Mouse (Mus musculus) kidney, adult 2 months (tissue): ENCODE measurements around the gene Zglp1. TPM values are rescaled to one million over a fixed set of nuclear protein-coding genes. Genes with fewer than 3 reads are reported as not detected.
A peak's percentile ranks its signal among the peaks of the same experiment; 100 is the strongest.

Source experiments
- DNase-seq: peaks from one replicate; pipeline ENCODE4 v3.0.0; 2021
- H3K27ac ChIP-seq: fragments of 200-500 bp; 2 replicates; pipeline ENCODE4 v1.5.1; 2012; ENCODE audit warnings: low read depth, low read length, control low read depth, inconsistent platforms; ENCODE audit not compliant: insufficient read depth
- H3K27me3 ChIP-seq: fragments of 200-500 bp; replicated peaks from 2 replicates; pipeline ENCODE4 v1.6.1; 2012; ENCODE audit warnings: mild to moderate bottlenecking, moderate library complexity, low read length, inconsistent platforms; ENCODE audit not compliant: control insufficient read depth, insufficient read depth
- H3K36me3 ChIP-seq: fragments of 200-500 bp; 2 replicates; pipeline ENCODE4 v1.6.1; 2012; ENCODE audit warnings: mild to moderate bottlenecking, moderate library complexity, low read length, inconsistent platforms; ENCODE audit not compliant: control insufficient read depth, insufficient read depth
- H3K4me1 ChIP-seq: fragments of 200-500 bp; 2 replicates; pipeline ENCODE4 v1.6.1; 2011; ENCODE audit warnings: low read length; ENCODE audit not compliant: control insufficient read depth, insufficient read depth
- H3K4me3 ChIP-seq: fragments of 200-500 bp; 2 replicates; pipeline ENCODE4 v1.5.1; 2011; ENCODE audit warnings: mild to moderate bottlenecking, low read depth, low read length, control low read depth; ENCODE audit not compliant: insufficient read depth
- CTCF ChIP-seq: fragments of 200-500 bp; conservative IDR thresholded peaks from 2 replicates; pipeline ENCODE4 v1.5.1; 2011; ENCODE audit warnings: low read depth, mild to moderate bottlenecking, control low read depth, low read length, moderate library complexity, mixed read lengths; ENCODE audit not compliant: insufficient read depth, insufficient read length
- POLR2A ChIP-seq: fragments of 200-500 bp; IDR thresholded peaks from one replicate; pipeline ENCODE4 v1.6.1; 2011; ENCODE audit warnings: low read depth, low read length, control low read depth
- WGBS: fragments of 180-500 bp; shearing (Covaris S2); methylation state at CpG from one replicate; pipeline ENCODE4 v1.1.7; 2018; 5-methylcytosine and 5-hydroxymethylcytosine counted together
- polyA plus RNA-seq: library from polyadenylated mRNA; depleted of rRNA; stranded (reverse); fragments of >200 nt; gene quantifications from 2 replicates; pipeline ENCODE4 v1.2.3, GENCODE M21; 2012

Zglp1 gene
- polyA plus RNA-seq, 1 experiment: not detected

DNA sequence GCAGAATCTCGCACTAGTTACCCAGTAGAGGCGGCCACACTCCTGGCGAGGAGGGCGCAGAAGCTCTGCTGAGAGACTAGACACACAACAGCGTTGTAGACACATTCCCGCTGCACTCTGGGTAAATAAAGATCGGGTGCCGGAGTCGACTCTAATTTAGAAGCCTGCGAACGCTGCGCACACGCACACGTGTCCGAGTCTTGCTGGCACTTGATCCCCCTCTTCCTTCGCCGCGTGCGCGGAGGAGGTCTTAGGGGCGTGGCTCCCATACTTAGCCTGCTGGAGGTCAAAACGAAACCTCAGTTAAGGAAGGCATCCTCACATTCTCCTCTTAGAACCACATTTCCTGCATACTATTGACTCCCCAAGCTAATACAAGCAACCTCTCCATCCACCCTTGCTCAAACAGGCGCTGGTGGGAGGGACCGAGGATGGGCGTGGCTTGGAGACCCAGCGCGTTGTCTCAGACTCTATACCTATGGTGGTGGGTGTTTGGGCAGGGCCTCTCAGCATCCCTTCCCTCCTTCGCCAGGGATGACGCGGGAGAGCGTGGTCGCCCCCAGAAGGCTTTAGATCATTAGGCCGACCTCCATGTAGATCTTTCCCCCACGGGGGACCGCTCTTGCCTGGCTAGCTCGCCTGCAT lies 35.5 kb downstream of the Zglp1 start:
- under 1% methylated on average over 36 of the region's 36 CpGs for WGBS
- H3K27ac ChIP-seq: peak overlapping the region; percentile 25; the same call in 1 of the 2 replicates
- peak; percentile 64 for DNase-seq
- H3K4me1 ChIP-seq: peaks cover 4% of the 10 kb centered on the region; the same call in 1 of the 2 replicates
- H3K27me3 ChIP-seq: no peaks in the 10 kb centered on the region; the same call in 1 of the 2 replicates
- H3K36me3 ChIP-seq: no peaks in the 10 kb centered on the region
- no peak for TF ChIP-seq POLR2A
- TF ChIP-seq CTCF: no peak
- peak overlapping the region; percentile 59 for H3K4me3 ChIP-seq

DNA sequence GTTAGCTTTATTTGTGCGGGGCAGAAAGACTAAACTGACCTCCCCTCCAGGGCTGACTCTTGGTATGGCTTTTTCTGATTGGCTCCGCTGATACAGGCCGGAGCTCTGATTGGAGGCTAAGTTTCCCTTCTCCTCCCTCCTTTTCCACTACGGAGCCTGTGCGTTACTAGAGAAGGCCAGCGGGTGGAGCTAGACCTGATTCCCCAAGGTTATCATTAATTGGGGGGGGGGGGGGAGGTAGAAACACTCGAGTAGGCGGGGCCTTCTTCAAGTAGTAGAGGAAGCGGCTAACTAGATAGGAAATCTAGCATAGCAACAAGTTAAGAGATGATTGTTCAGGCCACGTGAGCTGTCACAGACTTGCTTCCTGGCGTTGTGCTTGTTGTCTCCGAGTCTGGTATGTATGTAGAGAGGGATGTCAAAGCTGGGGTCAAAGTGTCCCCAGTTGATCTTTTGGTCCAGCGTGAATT lies 36.1 kb downstream of the Zglp1 start:
- Histone ChIP-seq H3K27me3 (no peaks in the 10 kb centered on the region; the same call in 1 of the 2 replicates), H3K4me1 (peaks cover 4% of the 10 kb centered on the region; the same call in 1 of the 2 replicates), H3K4me3 (peak overlapping the region; percentile 59), H3K36me3 (no peaks in the 10 kb centered on the region), H3K27ac (peak overlapping the region; percentile 25; the same call in 1 of the 2 replicates)
- no peak for TF ChIP-seq POLR2A
- peak; percentile 63 for TF ChIP-seq CTCF
- peak; percentile 95 for DNase-seq
- WGBS: 0% methylated on average over 13 of the region's 13 CpGs

DNA sequence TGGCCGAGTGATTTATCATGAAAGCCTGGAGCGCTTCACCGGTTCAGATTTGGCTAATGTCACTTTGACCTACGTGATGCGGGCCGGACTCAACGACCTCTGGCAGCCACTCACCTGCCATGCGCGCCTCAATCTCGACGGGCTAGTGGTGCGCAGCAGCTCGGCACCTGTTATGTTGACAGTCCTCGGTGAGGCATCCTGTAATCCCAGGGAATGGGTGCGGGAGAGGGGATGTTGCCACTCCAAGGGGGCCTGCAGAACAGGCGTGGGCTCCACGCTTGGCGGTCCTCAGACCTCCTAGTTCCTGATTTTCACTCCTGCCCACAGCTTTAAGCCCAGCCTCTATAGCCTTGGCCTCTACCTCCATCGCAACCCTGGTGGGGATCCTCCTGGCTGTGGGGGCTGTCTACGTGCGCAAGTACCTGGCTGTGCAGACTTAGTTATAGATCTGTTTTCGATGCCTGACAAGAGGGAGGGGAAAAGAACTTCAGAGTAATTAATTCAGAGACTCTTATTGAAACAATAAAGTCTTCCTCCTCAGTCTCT lies 36.8 kb downstream of the Zglp1 start:
- no peaks in the 10 kb centered on the region for H3K36me3 ChIP-seq
- H3K27ac ChIP-seq: no peak overlapping the region
- H3K27me3 ChIP-seq: no peaks in the 10 kb centered on the region; the same call in 1 of the 2 replicates
- DNase-seq: peak; percentile 19
- 34% methylated on average over 22 of the region's 22 CpGs for WGBS
- TF ChIP-seq POLR2A (no peak), CTCF (no peak)
- no peak overlapping the region for H3K4me3 ChIP-seq
- peaks cover 4% of the 10 kb centered on the region; the same call in 1 of the 2 replicates for H3K4me1 ChIP-seq

DNA sequence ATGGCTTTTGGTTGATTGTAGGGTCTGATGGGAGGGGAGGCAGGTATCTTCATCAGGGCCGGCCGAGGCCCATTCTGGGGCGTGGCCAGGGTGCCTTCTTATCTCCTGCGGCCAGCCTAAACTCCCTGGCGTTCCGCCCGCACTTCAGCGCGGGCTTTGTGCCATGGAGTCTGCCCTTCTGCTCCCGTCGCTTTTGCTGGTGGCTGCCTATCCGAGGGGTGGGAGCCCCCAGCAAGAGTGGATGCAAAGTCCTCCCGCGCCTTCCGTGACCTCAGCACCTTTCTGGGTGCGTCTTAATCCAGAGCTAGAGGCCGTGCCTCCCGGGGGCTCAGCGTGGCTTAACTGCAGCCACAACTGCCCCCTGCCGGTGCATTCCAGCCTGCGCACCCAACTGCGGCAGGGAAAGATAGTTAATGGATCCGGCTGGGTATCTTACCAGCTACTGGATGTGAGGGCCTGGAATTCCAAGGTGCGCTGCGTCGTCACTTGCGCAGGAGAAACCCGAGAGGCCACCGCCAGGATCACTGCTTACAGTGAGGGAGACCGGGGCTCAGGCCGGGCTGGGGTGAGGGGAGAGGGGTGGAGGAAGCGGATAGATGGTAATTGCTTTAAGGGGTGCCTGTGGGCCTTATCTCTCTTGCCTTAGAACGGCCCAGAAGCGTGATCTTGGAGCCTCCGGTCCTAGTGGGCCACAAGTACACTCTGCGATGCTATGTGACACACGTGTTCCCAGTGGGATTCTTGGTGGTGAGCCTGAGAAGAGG lies 37.4 kb downstream of the Zglp1 start, which contains the start of gene Icam4:
Gene Icam4 (plus strand): TSS at position 83 of the 764 bp plus-strand sequence.
- DNase-seq: peak; percentile 86
- Histone ChIP-seq H3K27ac (no peak within 1 kb of the TSS), H3K36me3 (no peaks in the 10 kb centered on the region), H3K4me3 (peak within 1 kb of the TSS; percentile 36; the same call in 1 of the 2 replicates), H3K27me3 (no peaks in the 10 kb centered on the region), H3K4me1 (peaks cover 4% of the 10 kb centered on the region; the same call in 1 of the 2 replicates)
- WGBS: 5% methylated on average over 37 of the region's 37 CpGs
- TF ChIP-seq CTCF (peak; percentile 82), POLR2A (no peak)

DNA sequence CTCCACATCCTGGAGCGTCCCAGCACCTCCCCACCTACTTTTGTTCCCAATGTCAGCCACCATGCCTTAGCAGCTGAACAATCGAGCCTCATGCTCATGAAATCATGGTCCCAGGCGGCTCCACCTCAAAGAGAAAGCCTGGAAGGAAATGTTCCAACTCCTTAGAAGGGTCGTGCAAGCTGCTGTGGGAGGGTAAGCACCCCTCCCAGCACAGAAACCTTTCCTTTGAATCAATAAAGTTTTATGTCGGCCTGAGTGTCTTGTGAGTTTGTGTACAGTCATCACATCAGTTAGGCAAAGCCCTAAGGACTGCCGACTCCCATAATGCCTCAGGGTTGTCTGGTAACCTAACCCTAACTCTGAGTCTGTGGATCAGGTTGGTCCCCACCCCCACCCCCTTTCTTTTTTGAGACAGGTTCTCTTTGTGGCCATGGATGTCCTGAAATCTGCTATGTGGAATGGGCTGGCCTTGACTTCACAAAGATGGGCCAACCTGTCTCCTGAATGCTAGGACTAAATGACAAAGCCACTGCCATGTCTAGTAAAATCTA lies 38.3 kb downstream of the Zglp1 start:
- DNase-seq: no peak
- Histone ChIP-seq H3K27me3 (no peaks in the 10 kb centered on the region), H3K4me3 (no peak overlapping the region), H3K27ac (no peak overlapping the region), H3K4me1 (peaks cover 4% of the 10 kb centered on the region; the same call in 1 of the 2 replicates), H3K36me3 (no peaks in the 10 kb centered on the region)
- WGBS: 77% methylated on average over 6 of the region's 6 CpGs
- no peak for TF ChIP-seq CTCF
- TF ChIP-seq POLR2A: no peak

DNA sequence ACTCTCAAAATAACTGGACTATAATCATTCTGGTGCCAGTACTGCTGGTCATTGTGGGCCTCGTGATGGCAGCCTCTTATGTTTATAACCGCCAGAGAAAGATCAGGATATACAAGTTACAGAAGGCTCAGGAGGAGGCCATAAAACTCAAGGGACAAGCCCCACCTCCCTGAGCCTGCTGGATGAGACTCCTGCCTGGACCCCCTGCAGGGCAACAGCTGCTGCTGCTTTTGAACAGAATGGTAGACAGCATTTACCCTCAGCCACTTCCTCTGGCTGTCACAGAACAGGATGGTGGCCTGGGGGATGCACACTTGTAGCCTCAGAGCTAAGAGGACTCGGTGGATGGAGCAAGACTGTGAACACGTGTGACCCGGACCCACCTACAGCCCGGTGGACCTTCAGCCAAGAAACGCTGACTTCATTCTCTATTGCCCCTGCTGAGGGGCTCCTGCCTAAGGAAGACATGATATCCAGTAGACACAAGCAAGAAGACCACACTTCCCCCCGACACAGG lies 39.1 kb downstream of the Zglp1 start:
- Histone ChIP-seq H3K4me3 (no peak overlapping the region), H3K27ac (no peak overlapping the region), H3K36me3 (no peaks in the 10 kb centered on the region), H3K27me3 (no peaks in the 10 kb centered on the region), H3K4me1 (peaks cover 4% of the 10 kb centered on the region; the same call in 1 of the 2 replicates)
- TF ChIP-seq CTCF (no peak), POLR2A (no peak)
- no peak for DNase-seq
- WGBS: 75% methylated on average over 8 of the region's 8 CpGs
